Mouse (Mus musculus) limb, embryonic 14.5 days (tissue): Measurements from ENCODE around the gene Akr1b3. TPM values are rescaled to one million over a fixed set of nuclear protein-coding genes. Genes with fewer than 3 reads are reported as not detected.
"Not testable (repeated sequence)": the region's sequence is repeated elsewhere in the genome, so short reads cannot be mapped to it uniquely, and the experiment has no call there.

ENCODE experiments used
- ATAC-seq: fragments of 200-750 bp; cut with Nextera tagmentation; 2 replicates; pipeline ENCODE4 v1.8.0; 2017; ENCODE audit warnings: low read depth, moderate number of reproducible peaks, moderate TSS enrichment; ENCODE audit not compliant: low FRiP score
- DNase-seq: peaks from one replicate; pipeline ENCODE4 v3.0.0-alpha.2; 2015; ENCODE audit warnings: low spot score
- H3K27ac ChIP-seq: fragments of 300-500 bp; sonication (generic); replicated peaks from 2 replicates; pipeline ENCODE4 v1.5.1; 2014; ENCODE audit warnings: low read depth, mild to moderate bottlenecking, low read length, moderate library complexity, mixed read lengths
- H3K27me3 ChIP-seq: fragments of 300-500 bp; sonication (generic); 2 replicates; pipeline ENCODE4 v1.6.1; 2014; ENCODE audit warnings: low read length, mixed read lengths; ENCODE audit not compliant: control insufficient read depth, insufficient read depth
- H3K36me3 ChIP-seq: fragments of 300-500 bp; sonication (generic); 2 replicates; pipeline ENCODE4 v1.6.1; 2014; ENCODE audit warnings: mild to moderate bottlenecking, low read length, moderate library complexity, mixed read lengths; ENCODE audit not compliant: control insufficient read depth, insufficient read depth
- H3K4me1 ChIP-seq: fragments of 300-500 bp; sonication (generic); 2 replicates; pipeline ENCODE4 v1.6.1; 2014; ENCODE audit warnings: antibody characterized with exemption, low read length, mixed read lengths; ENCODE audit not compliant: control insufficient read depth, insufficient read depth
- H3K4me2 ChIP-seq: fragments of 300-500 bp; sonication (generic); replicated peaks from 2 replicates; pipeline ENCODE4 v1.6.1; 2014; ENCODE audit warnings: low read depth, mild to moderate bottlenecking, low read length, moderate library complexity; ENCODE audit not compliant: severe bottlenecking
- H3K4me3 ChIP-seq: fragments of 300-500 bp; sonication (generic); replicated peaks from 2 replicates; pipeline ENCODE4 v1.5.1; 2014; ENCODE audit warnings: low read length
- H3K9ac ChIP-seq: fragments of 300-500 bp; sonication (generic); 2 replicates; pipeline ENCODE4 v1.6.1; 2014; ENCODE audit warnings: mild to moderate bottlenecking, low read depth, low read length, moderate library complexity; ENCODE audit not compliant: severe bottlenecking
- H3K9me3 ChIP-seq: fragments of 300-500 bp; sonication (generic); 2 replicates; pipeline ENCODE4 v1.6.1; 2016; ENCODE audit warnings: low read length; ENCODE audit not compliant: control insufficient read depth
- POLR2A ChIP-seq: fragments of 200-500 bp; IDR thresholded peaks from 2 replicates; pipeline ENCODE4 v1.8.0; 2012; ENCODE audit warnings: inconsistent platforms, mild to moderate bottlenecking, moderate library complexity, borderline replicate concordance; ENCODE audit not compliant: insufficient read depth, insufficient read length; ENCODE audit errors: extremely low read depth
- WGBS: fragments of 180-500 bp; shearing (Covaris S2); extraction: QIAGEN DNeasy Blood & Tissue Kit; methylation state at CpG from one replicate; pipeline ENCODE4 v1.1.7; 2014; 5-methylcytosine and 5-hydroxymethylcytosine counted together
- polyA plus RNA-seq, 2 experiments: library from polyadenylated mRNA; depleted of rRNA in 1 of 2; stranded (reverse) in 1 of 2; unstranded in 1 of 2; fragments of >200 nt; fragmentation: Nextera tagmentation in 1 of 2; extraction: Ambion mirVana in 1 of 2; gene quantifications; 2 replicates each; pipeline versions ENCODE4 v1.2.1 to v1.2.3; 2012 to 2014

Gene Akr1b3
- polyA plus RNA-seq, 2 experiments = 133 to 174 TPM

GRCm38 (mm10) chr6:34341991-34342390 is 24.7 kb upstream of the Akr1b3 start:
- Histone ChIP-seq H3K4me1 (peaks cover 4% of the 10 kb centered on the region), H3K4me2 (no peak overlapping the region), H3K27me3 (no peaks in the 10 kb centered on the region), H3K27ac (no peak overlapping the region), H3K36me3 (no peaks in the 10 kb centered on the region), H3K4me3 (no peak overlapping the region), H3K9ac (no peak overlapping the region), H3K9me3 (no peaks in the 10 kb centered on the region)
- DNase-seq (no peak), ATAC-seq (no peak)
- 63% methylated on average over 4 of the region's 4 CpGs for WGBS
- no peak for TF ChIP-seq POLR2A

GRCm38 (mm10) chr6:34337799-34338198 is 20.5 kb upstream of the Akr1b3 start:
- H3K9me3 ChIP-seq = no peaks in the 10 kb centered on the region
- no peak for TF ChIP-seq POLR2A
- no peak overlapping the region for H3K27ac ChIP-seq
- no peaks in the 10 kb centered on the region for H3K27me3 ChIP-seq
- DNase-seq = no peak
- no peaks in the 10 kb centered on the region for H3K36me3 ChIP-seq
- H3K4me1 ChIP-seq = no peaks in the 10 kb centered on the region
- no peak overlapping the region for H3K4me2 ChIP-seq
- no peak overlapping the region for H3K4me3 ChIP-seq
- ATAC-seq = no peak
- WGBS = 44% methylated on average over 2 of the region's 2 CpGs
- H3K9ac ChIP-seq = no peak overlapping the region

GRCm38 (mm10) chr6:34334673-34335072 is 17.4 kb upstream of the Akr1b3 start:
- no peak for DNase-seq
- Histone ChIP-seq H3K4me3 (no peak overlapping the region), H3K9me3 (no peaks in the 10 kb centered on the region), H3K27ac (no peak overlapping the region), H3K27me3 (no peaks in the 10 kb centered on the region), H3K36me3 (no peaks in the 10 kb centered on the region), H3K4me2 (no peak overlapping the region), H3K9ac (no peak overlapping the region), H3K4me1 (no peaks in the 10 kb centered on the region)
- no peak for ATAC-seq
- WGBS = 87% methylated on average over 5 of the region's 5 CpGs
- no peak for TF ChIP-seq POLR2A

- ATAC-seq, H3K27me3 ChIP-seq, H3K36me3 ChIP-seq, H3K4me3 ChIP-seq, H3K27ac ChIP-seq, H3K9ac ChIP-seq, H3K4me1 ChIP-seq, H3K9me3 ChIP-seq, H3K4me2 ChIP-seq, DNase-seq: not testable (repeated sequence)
- WGBS = 84% methylated on average over 12 of the region's 12 CpGs
Measured at GRCm38 (mm10) chr6:34331804-34332203, 14.5 kb upstream of the Akr1b3 start.

- H3K9ac ChIP-seq = no peak overlapping the region
- no peak for TF ChIP-seq POLR2A
- no peaks in the 10 kb centered on the region for H3K4me1 ChIP-seq
- no peaks in the 10 kb centered on the region for H3K27me3 ChIP-seq
- H3K4me2 ChIP-seq = no peak overlapping the region
- ATAC-seq (no peak), DNase-seq (no peak)
- H3K9me3 ChIP-seq = no peaks in the 10 kb centered on the region
- WGBS = 93% methylated on average over 5 of the region's 5 CpGs
- H3K36me3 ChIP-seq = no peaks in the 10 kb centered on the region
- no peak overlapping the region for H3K27ac ChIP-seq
- no peak overlapping the region for H3K4me3 ChIP-seq
Measured at GRCm38 (mm10) chr6:34331379-34331778, 14.1 kb upstream of the Akr1b3 start.

- no peaks in the 10 kb centered on the region for H3K4me1 ChIP-seq
- no peak for TF ChIP-seq POLR2A
- no peak overlapping the region for H3K4me2 ChIP-seq
- WGBS = 96% methylated on average over 7 of the region's 7 CpGs
- no peak overlapping the region for H3K4me3 ChIP-seq
- H3K27me3 ChIP-seq = no peaks in the 10 kb centered on the region
- H3K9me3 ChIP-seq = no peaks in the 10 kb centered on the region
- H3K27ac ChIP-seq = no peak overlapping the region
- no peak overlapping the region for H3K9ac ChIP-seq
- no peak for DNase-seq
- no peaks in the 10 kb centered on the region for H3K36me3 ChIP-seq
- ATAC-seq = no peak
Measured at GRCm38 (mm10) chr6:34322121-34322520, 4.8 kb upstream of the Akr1b3 start.
